Mouse (Mus musculus) CH12.LX (cell line): ENCODE measurements around the gene Sirt5. TPM values are rescaled to one million over a fixed set of nuclear protein-coding genes. Genes with fewer than 3 reads are reported as not detected.
A peak's percentile ranks its signal among the peaks of the same experiment; 100 is the strongest.

ENCODE experiments used
- DNase-seq: peaks from one replicate; pipeline ENCODE4 v3.0.0-alpha.2; 2013; ENCODE audit errors: extremely low read depth
- H3K27ac ChIP-seq: 2 replicates; pipeline ENCODE4 v1.5.1; 2012; ENCODE audit warnings: low read depth, mild to moderate bottlenecking, control low read depth, moderate library complexity; ENCODE audit not compliant: insufficient read depth
- H3K27me3 ChIP-seq: replicated peaks from 2 replicates; pipeline ENCODE3; 2012; ENCODE audit warnings: inconsistent platforms
- H3K36me3 ChIP-seq, 2 experiments: replicated peaks in 1 of 2; 2 replicates each; pipeline versions ENCODE3 to v1.6.1; 2012; ENCODE audit warnings: inconsistent platforms in 1 of 2, low read length in 1 of 2, mild to moderate bottlenecking in 1 of 2, mixed read lengths in 1 of 2, moderate library complexity in 1 of 2; ENCODE audit not compliant: control insufficient read depth in 1 of 2, insufficient read depth in 1 of 2
- H3K4me1 ChIP-seq, 2 experiments: 2 replicates each; pipeline ENCODE4 v1.6.1; 2012; ENCODE audit warnings: inconsistent platforms in 1 of 2, moderate library complexity in 1 of 2; ENCODE audit not compliant: insufficient read depth in 2 of 2, control insufficient read depth in 1 of 2
- H3K4me2 ChIP-seq: 2 replicates; pipeline ENCODE4 v1.6.1; 2012; ENCODE audit warnings: low read depth, mild to moderate bottlenecking, control low read depth; ENCODE audit not compliant: poor library complexity, insufficient read depth, severe bottlenecking
- H3K4me3 ChIP-seq, 3 experiments: fragments of 150-350 bp in 1 of 3; sonication (generic) in 1 of 3; replicated peaks in 1 of 3; 2 replicates each; pipeline versions ENCODE3 to v1.5.1; 2011 to 2012; ENCODE audit warnings: low read depth in 2 of 3, low read length in 2 of 3, mild to moderate bottlenecking in 2 of 3, moderate library complexity in 2 of 3, control low read depth in 1 of 3, improper control_type of control experiment in 1 of 3, inconsistent platforms in 1 of 3, mixed read lengths in 1 of 3; ENCODE audit not compliant: poor library complexity in 1 of 3
- H3K79me2 ChIP-seq: replicated peaks from 2 replicates; pipeline ENCODE4 v1.6.1; 2012; ENCODE audit warnings: mild to moderate bottlenecking, moderate library complexity; ENCODE audit not compliant: control insufficient read depth, poor library complexity, insufficient read depth, severe bottlenecking; ENCODE audit errors: extremely low read depth
- H3K9ac ChIP-seq: 2 replicates; pipeline ENCODE4 v1.6.1; 2012; ENCODE audit warnings: low read depth, mild to moderate bottlenecking, control low read depth, moderate library complexity; ENCODE audit not compliant: insufficient read depth
- H3K9me3 ChIP-seq: replicated peaks from 2 replicates; pipeline ENCODE3; 2012; ENCODE audit warnings: low read length, inconsistent platforms, mixed read lengths
- BHLHE40 ChIP-seq: IDR thresholded peaks from 2 replicates; pipeline ENCODE4 v1.6.1; 2011; ENCODE audit warnings: mild to moderate bottlenecking, low read depth, low read length, improper control_type of control experiment
- CTCF ChIP-seq, 2 experiments: IDR thresholded peaks in 1 of 2; conservative IDR thresholded peaks in 1 of 2; 2 replicates each; pipeline ENCODE4 v1.5.1; 2011 to 2012; ENCODE audit warnings: low read depth in 2 of 2, low read length in 2 of 2, improper control_type of control experiment in 1 of 2, inconsistent platforms in 1 of 2, mild to moderate bottlenecking in 1 of 2, moderate library complexity in 1 of 2
- ELF1 ChIP-seq: IDR thresholded peaks from 2 replicates; pipeline ENCODE4 v1.6.1; 2014; ENCODE audit warnings: low read depth, mild to moderate bottlenecking, inconsistent platforms, low read length, improper control_type of control experiment
- EP300 ChIP-seq: IDR thresholded peaks from 2 replicates; pipeline ENCODE4 v1.6.1; 2011; ENCODE audit warnings: low read length, improper control_type of control experiment
- ETS1 ChIP-seq: conservative IDR thresholded peaks from 2 replicates; pipeline ENCODE4 v1.6.1; 2012; ENCODE audit warnings: low read depth, mild to moderate bottlenecking, inconsistent platforms, low read length, improper control_type of control experiment, moderate library complexity
- GABPA ChIP-seq: IDR thresholded peaks from 2 replicates; pipeline ENCODE4 v1.6.1; 2012; ENCODE audit warnings: low read depth, low read length, improper control_type of control experiment, inconsistent platforms; ENCODE audit not compliant: insufficient replicate concordance
- HCFC1 ChIP-seq: IDR thresholded peaks from 2 replicates; pipeline ENCODE4 v1.6.1; 2012; ENCODE audit warnings: low read depth, mild to moderate bottlenecking, inconsistent platforms, low read length, improper control_type of control experiment
- JUN ChIP-seq: IDR thresholded peaks from 2 replicates; pipeline ENCODE4 v1.6.1; 2011; ENCODE audit warnings: low read depth, mild to moderate bottlenecking, low read length, improper control_type of control experiment, moderate library complexity; ENCODE audit not compliant: insufficient read depth
- KAT2A ChIP-seq: IDR thresholded peaks from 2 replicates; pipeline ENCODE4 v1.6.1; 2012; ENCODE audit warnings: low read length, improper control_type of control experiment, inconsistent platforms; ENCODE audit not compliant: insufficient replicate concordance
- MAFK ChIP-seq: IDR thresholded peaks from 2 replicates; pipeline ENCODE4 v1.6.1; 2011; ENCODE audit warnings: low read length, improper control_type of control experiment; ENCODE audit not compliant: insufficient replicate concordance
- MAX ChIP-seq: IDR thresholded peaks from 2 replicates; pipeline ENCODE4 v1.6.1; 2011; ENCODE audit warnings: low read length, improper control_type of control experiment
- MXI1 ChIP-seq: IDR thresholded peaks from 2 replicates; pipeline ENCODE4 v1.6.1; 2011; ENCODE audit warnings: mild to moderate bottlenecking, low read depth, low read length, improper control_type of control experiment
- MYC ChIP-seq: IDR thresholded peaks from 2 replicates; pipeline ENCODE4 v1.6.1; 2011; ENCODE audit warnings: low read depth, mild to moderate bottlenecking, improper control_type of control experiment, low read length
- PAX5 ChIP-seq: IDR thresholded peaks from 2 replicates; pipeline ENCODE4 v1.6.1; 2012; ENCODE audit warnings: low read length, inconsistent platforms, mixed read lengths
- POLR2A ChIP-seq: IDR thresholded peaks from 2 replicates; pipeline ENCODE4 v1.6.1; 2011; ENCODE audit warnings: low read depth, mild to moderate bottlenecking, improper control_type of control experiment, low read length
- RAD21 ChIP-seq: IDR thresholded peaks from 2 replicates; pipeline ENCODE4 v1.6.1; 2011; ENCODE audit warnings: low read depth, mild to moderate bottlenecking, low read length, improper control_type of control experiment, moderate library complexity
- RCOR1 ChIP-seq: conservative IDR thresholded peaks from 2 replicates; pipeline ENCODE4 v1.6.1; 2012; ENCODE audit warnings: low read depth, mild to moderate bottlenecking, inconsistent platforms, low read length, improper control_type of control experiment
- SIN3A ChIP-seq: IDR thresholded peaks from 2 replicates; pipeline ENCODE4 v1.6.1; 2012; ENCODE audit warnings: low read length, improper control_type of control experiment, inconsistent platforms
- ZC3H11A ChIP-seq: IDR thresholded peaks from 2 replicates; pipeline ENCODE4 v1.6.1; 2012; ENCODE audit warnings: low read depth, mild to moderate bottlenecking, inconsistent platforms, low read length, improper control_type of control experiment
- ZKSCAN1 ChIP-seq: IDR thresholded peaks from 2 replicates; pipeline ENCODE4 v1.6.1; 2012; ENCODE audit warnings: low read depth, inconsistent platforms, low read length, improper control_type of control experiment, borderline replicate concordance
- ZMIZ1 ChIP-seq: IDR thresholded peaks from 2 replicates; pipeline ENCODE4 v1.6.1; 2012; ENCODE audit warnings: low read depth, mild to moderate bottlenecking, inconsistent platforms, low read length, improper control_type of control experiment
- ZNF384 ChIP-seq: IDR thresholded peaks from 2 replicates; pipeline ENCODE4 v1.6.1; 2012; ENCODE audit warnings: low read depth, low read length, improper control_type of control experiment, inconsistent platforms
- dilution Hi-C: fragments of 300-500 bp; cut with MboI; formaldehyde crosslinking; loops from 2 replicates; pipeline ENCODE4 v1.14.3; 2020; ENCODE audit warnings: low sequenced_read_pairs; ENCODE audit not compliant: extremely low pct_unique_long_range_greater_than_20kb, extremely low pct_ligation_motif_present
- in situ Hi-C: fragments of 300-500 bp; cut with MboI; formaldehyde crosslinking; loops from 3 replicates; pipeline ENCODE4 v1.14.3; 2019; ENCODE audit warnings: low sequenced_read_pairs, low pct_ligation_motif_present, low pct_unique_long_range_greater_than_20kb, mixed read lengths
- polyA plus RNA-seq: library from polyadenylated mRNA; unstranded; fragments of >175 nt; gene quantifications from 2 replicates; pipeline ENCODE4 v1.2.1, GENCODE M21; 2012; ENCODE audit warnings: low read depth; ENCODE audit not compliant: insufficient read length
- total RNA-seq, 2 experiments: library from RNA; depleted of rRNA; stranded (reverse); fragments of 300-350 nt in 1 of 2; fragments of >200 nt in 1 of 2; gene quantifications; 2 replicates each; pipeline ENCODE4 v1.2.3; 2012 to 2014

Gene Sirt5
- total and polyA plus RNA-seq, 3 experiments, result 8.2 to 11.3 (median 9.3) TPM

DNA sequence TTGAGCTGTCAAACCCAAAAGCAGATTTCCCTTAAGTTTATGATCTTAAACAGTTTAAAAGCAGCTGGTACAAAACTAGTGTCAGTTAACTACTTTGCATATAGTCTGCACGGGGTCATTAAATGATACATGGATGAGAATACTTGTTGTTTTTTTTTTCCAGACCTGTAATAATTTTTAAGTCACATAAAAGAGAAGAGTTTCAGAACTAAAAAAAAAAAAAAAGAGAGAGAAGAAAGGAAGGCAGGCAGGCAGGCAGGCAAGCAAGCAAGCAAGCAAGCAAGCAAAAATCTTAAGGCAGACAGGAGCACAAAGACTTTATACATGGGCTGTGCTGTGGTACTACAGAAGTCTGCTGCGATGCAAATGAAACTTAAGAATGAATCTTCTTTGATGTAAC, 68.1 kb downstream of the Sirt5 start:
- dilution Hi-C loops, result no loop called here
- no peak overlapping the region for H3K4me3 ChIP-seq

DNA sequence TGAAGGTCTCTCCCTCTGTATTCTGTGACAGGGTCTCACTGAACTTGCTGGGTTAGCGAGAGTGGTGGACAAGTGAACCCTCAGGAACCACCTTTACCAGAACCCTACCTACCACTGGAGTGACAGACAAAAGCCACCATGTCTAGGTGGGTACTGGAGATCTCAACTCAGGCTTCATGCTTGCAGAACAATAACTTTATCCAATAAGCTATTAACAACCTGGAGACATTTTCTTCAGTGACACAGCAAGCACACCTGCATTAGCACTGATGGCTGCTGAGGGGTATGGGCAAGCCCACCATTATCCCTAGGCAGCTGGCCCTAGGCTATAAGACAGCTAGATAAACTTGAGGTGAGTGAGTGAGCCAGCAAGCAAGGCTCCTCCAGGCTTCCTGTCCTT, 75.1 kb downstream of the Sirt5 start:
- peaks cover 9 to 62% of the 10 kb centered on the region in 2 experiments for H3K4me1 ChIP-seq
- TF ChIP-seq EP300, result no peak
- no peak for TF ChIP-seq POLR2A
- no peak for TF ChIP-seq BHLHE40
- TF ChIP-seq CTCF (conservative IDR thresholded peaks at IDR 0.05 in 1 of 2, IDR thresholded peaks at IDR 0.05 in 1 of 2; ENCODE audit: low read depth in 2 of 2, low read length in 2 of 2), result no peak
- TF ChIP-seq KAT2A, result no peak
- TF ChIP-seq MAX, result no peak
- TF ChIP-seq SIN3A, result no peak
- TF ChIP-seq MXI1, result no peak
- TF ChIP-seq HCFC1, result no peak
- TF ChIP-seq MAFK, result no peak
- TF ChIP-seq ZMIZ1, result no peak
- TF ChIP-seq ZC3H11A, result no peak
- no peak for TF ChIP-seq ETS1
- TF ChIP-seq MYC, result no peak
- no peak for TF ChIP-seq RAD21
- no peak for TF ChIP-seq ZKSCAN1
- no peak for TF ChIP-seq RCOR1
- no peak for DNase-seq
- dilution Hi-C loops (no loop called here), in situ Hi-C loops (no loop called here)
- no peaks in the 10 kb centered on the region for H3K9me3 ChIP-seq
- H3K27me3 ChIP-seq, result no peaks in the 10 kb centered on the region
- H3K4me3 ChIP-seq, result no peak overlapping the region
- H3K9ac ChIP-seq, result no peak overlapping the region
- no peak overlapping the region for H3K27ac ChIP-seq
- peaks cover 26% of the 10 kb centered on the region for H3K79me2 ChIP-seq
- peaks cover 0 to 5% of the 10 kb centered on the region in 2 experiments for H3K36me3 ChIP-seq
- no peak overlapping the region for H3K4me2 ChIP-seq

More for the DNA sequence above, 68.1 kb downstream of the Sirt5 start:
- H3K9ac ChIP-seq, result no peak overlapping the region
- peaks cover 10% of the 10 kb centered on the region; the same call in 1 of the 2 replicates for H3K79me2 ChIP-seq
- H3K4me2 ChIP-seq, result no peak overlapping the region
- DNase-seq, result no peak
- H3K27me3 ChIP-seq, result no peaks in the 10 kb centered on the region
- H3K9me3 ChIP-seq, result no peaks in the 10 kb centered on the region
- H3K4me1 ChIP-seq, result peaks cover 3 to 27% of the 10 kb centered on the region in 2 experiments; a peak in 3 of 4 replicates
- H3K36me3 ChIP-seq, result peaks cover under 1 to 26% of the 10 kb centered on the region in 2 experiments
- H3K27ac ChIP-seq, result no peak overlapping the region
- TF ChIP-seq JUN (no peak), ZNF384 (peak; percentile 58; the same call in 1 of the 2 replicates), ZC3H11A (no peak), GABPA (no peak), SIN3A (no peak), ZMIZ1 (no peak), PAX5 (no peak), RCOR1 (no peak), ELF1 (no peak)
- TF ChIP-seq, all 38 proteins: peak for 1
- in situ Hi-C loops, result no loop called here
